1 mouse cellular context compared by ENCODE assay signal in the genomic region with DNA sequence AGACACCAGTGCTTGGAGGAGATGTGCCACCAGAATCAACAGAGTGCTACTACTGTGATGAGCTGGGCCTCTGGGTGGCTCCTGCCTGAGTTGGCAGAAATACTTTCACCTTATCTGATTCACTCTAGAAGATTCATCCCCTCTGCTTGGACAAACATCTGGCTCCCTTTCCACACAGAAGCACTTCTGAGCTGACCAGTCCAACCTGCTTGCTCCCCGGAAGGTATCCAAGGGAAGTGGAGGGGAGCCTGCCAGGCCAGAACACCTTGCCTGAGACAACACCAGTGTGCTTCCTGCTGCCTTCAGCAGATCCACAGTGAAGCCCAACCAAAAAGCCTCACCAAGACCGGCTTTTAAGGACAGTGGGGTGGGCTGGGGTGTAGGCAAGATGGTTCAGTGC.
TF ChIP-seq lines count a peak whose summit lies in the region.

No protein-coding gene starts in this region.

TF ChIP-seq in CH12.LX, 34 proteins besides CTCF, POLR2A, EP300 and RAD21 (continued from another document):
- no peak for TF ChIP-seq SIN3A (IDR thresholded peaks at IDR 0.05; ENCODE audit: low read length)
- TF ChIP-seq ZMIZ1 (IDR thresholded peaks at IDR 0.05; ENCODE audit: low read depth, low read length) = no peak
- TF ChIP-seq RCOR1 (conservative IDR thresholded peaks at IDR 0.05; ENCODE audit: low read depth, low read length) = no peak
- TF ChIP-seq BHLHE40 (IDR thresholded peaks at IDR 0.05; ENCODE audit: low read depth, low read length) = no peak
- TF ChIP-seq MAFK (IDR thresholded peaks at IDR 0.05; ENCODE audit: insufficient replicate concordance, low read length) = no peak
- no peak for TF ChIP-seq USF1 (IDR thresholded peaks at IDR 0.05; ENCODE audit: low read depth, low read length)
